Mouse (Mus musculus) small intestine, adult 2 months (tissue): ENCODE data around the gene Gm44965.

ENCODE experiments used
- CTCF ChIP-seq: fragments of 200-500 bp; IDR thresholded peaks from 2 replicates; pipeline ENCODE4 v1.5.1; 2012; ENCODE audit warnings: low read depth, mild to moderate bottlenecking, control low read depth, inconsistent platforms, low read length, moderate library complexity, mixed read lengths; ENCODE audit not compliant: insufficient replicate concordance, insufficient read length; ENCODE audit errors: extremely low read depth
- POLR2A ChIP-seq: fragments of 200-500 bp; IDR thresholded peaks from 2 replicates; pipeline ENCODE4 v1.6.1; 2012; ENCODE audit warnings: low read depth, mild to moderate bottlenecking, control low read depth, inconsistent platforms, low read length, moderate library complexity

- TF ChIP-seq CTCF: no peak
- TF ChIP-seq POLR2A: no peak
Measured at GRCm38 (mm10) chr6:48614756-48615155, 21.0 kb downstream of the Gm44965 start.
